Mouse (Mus musculus) MEL (cell line): Measurements from ENCODE around the gene Ada.

Source experiments
- CHD2 ChIP-seq: IDR thresholded peaks from 2 replicates; pipeline ENCODE4 v1.6.1; 2011; ENCODE audit warnings: low read length, improper control_type of control experiment
- CTCF ChIP-seq, 3 experiments: IDR thresholded peaks in 2 of 3; conservative IDR thresholded peaks in 1 of 3; 2 replicates each; pipeline ENCODE4 v1.5.1; 2011 to 2012; ENCODE audit warnings: low read length in 3 of 3, low read depth in 2 of 3, mild to moderate bottlenecking in 2 of 3, improper control_type of control experiment in 1 of 3, inconsistent platforms in 1 of 3, mixed read lengths in 1 of 3, moderate library complexity in 1 of 3; ENCODE audit not compliant: control insufficient read depth in 1 of 3, insufficient read depth in 1 of 3, poor library complexity in 1 of 3, severe bottlenecking in 1 of 3
- POLR2A ChIP-seq, 2 experiments: IDR thresholded peaks; 2 replicates each; pipeline ENCODE4 v1.6.1; 2011 to 2012; ENCODE audit warnings: low read length in 2 of 2, mild to moderate bottlenecking in 2 of 2, control low read depth in 1 of 2, improper control_type of control experiment in 1 of 2, low read depth in 1 of 2, moderate library complexity in 1 of 2; ENCODE audit not compliant: control insufficient read depth in 1 of 2, insufficient read depth in 1 of 2, poor library complexity in 1 of 2
- RAD21 ChIP-seq: IDR thresholded peaks from 2 replicates; pipeline ENCODE4 v1.6.1; 2011; ENCODE audit warnings: mild to moderate bottlenecking, low read depth, low read length, improper control_type of control experiment
- SIN3A ChIP-seq: IDR thresholded peaks from 2 replicates; pipeline ENCODE4 v1.6.1; 2012; ENCODE audit warnings: low read length, improper control_type of control experiment, inconsistent platforms
- TAL1 ChIP-seq: IDR thresholded peaks from 2 replicates; pipeline ENCODE4 v1.6.1; 2012; ENCODE audit warnings: mild to moderate bottlenecking, inconsistent platforms, low read length, moderate library complexity, mixed read lengths
- TCF12 ChIP-seq: IDR thresholded peaks from 2 replicates; pipeline ENCODE4 v1.6.1; 2014; ENCODE audit warnings: low read depth, mild to moderate bottlenecking, inconsistent platforms, low read length, improper control_type of control experiment, moderate library complexity
- ZNF384 ChIP-seq: IDR thresholded peaks from 2 replicates; pipeline ENCODE4 v1.6.1; 2012; ENCODE audit warnings: low read depth, mild to moderate bottlenecking, inconsistent platforms, low read length, improper control_type of control experiment

DNA sequence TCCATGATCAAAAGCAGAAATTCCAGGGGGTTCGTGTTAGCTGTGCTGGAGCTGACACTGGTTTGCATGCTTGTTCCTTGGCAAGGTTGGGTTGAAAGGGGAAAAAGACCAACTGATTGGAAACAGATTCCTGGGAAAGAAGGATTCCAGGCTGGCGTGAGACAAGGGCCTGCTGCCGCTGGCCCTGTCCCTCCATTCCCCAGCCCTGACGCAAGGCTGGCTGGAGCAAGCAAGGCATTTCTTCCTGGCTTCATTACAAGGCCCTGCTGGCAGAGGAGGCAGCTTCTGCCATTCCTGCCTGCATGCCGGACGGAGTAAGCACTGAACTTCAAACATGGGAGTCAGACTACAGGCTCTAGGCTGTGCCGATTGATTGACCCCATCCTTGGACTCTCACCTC lies 48.4 kb upstream of the Ada start:
- TF ChIP-seq CTCF (IDR thresholded peaks at IDR 0.05 in 2 of 3, conservative IDR thresholded peaks at IDR 0.05 in 1 of 3; ENCODE audit: control insufficient read depth in 1 of 3, insufficient read depth in 1 of 3, low read depth in 2 of 3, low read length in 3 of 3, poor library complexity in 1 of 3, severe bottlenecking in 1 of 3) (no peak), TCF12 (no peak), TAL1 (no peak), ZNF384 (no peak), POLR2A (IDR thresholded peaks at IDR 0.05; ENCODE audit: control insufficient read depth in 1 of 2, insufficient read depth in 1 of 2, low read depth in 1 of 2, low read length in 2 of 2, poor library complexity in 1 of 2) (no peak), CHD2 (no peak), RAD21 (no peak), SIN3A (no peak)
